Mouse (Mus musculus) midbrain, embryonic 14.5 days (tissue): ENCODE data around the gene Gm20604. TPM values are rescaled to one million over a fixed set of nuclear protein-coding genes. Genes with fewer than 3 reads are reported as not detected.

Experiments
- ATAC-seq: fragments of 200-750 bp; cut with Nextera tagmentation; 2 replicates; pipeline ENCODE4 v1.8.0; 2017; ENCODE audit warnings: moderate number of reproducible peaks, moderate library complexity; ENCODE audit not compliant: low FRiP score, low TSS enrichment
- DNase-seq: peaks from one replicate; pipeline ENCODE4 v3.0.0-alpha.2; 2015
- H3K27ac ChIP-seq: fragments of 300-500 bp; sonication (generic); replicated peaks from 2 replicates; pipeline ENCODE4 v1.5.1; 2014; ENCODE audit warnings: mild to moderate bottlenecking, low read depth, low read length, moderate library complexity
- H3K27me3 ChIP-seq: fragments of 300-500 bp; sonication (generic); 2 replicates; pipeline ENCODE4 v1.6.1; 2014; ENCODE audit warnings: low read length, control low read depth, mixed read lengths; ENCODE audit not compliant: control insufficient read depth, insufficient read depth
- H3K36me3 ChIP-seq: fragments of 300-500 bp; sonication (generic); 2 replicates; pipeline ENCODE4 v1.6.1; 2014; ENCODE audit warnings: low read length, control low read depth; ENCODE audit not compliant: control insufficient read depth, insufficient read depth
- H3K4me1 ChIP-seq: fragments of 300-500 bp; sonication (generic); 2 replicates; pipeline ENCODE4 v1.6.1; 2014; ENCODE audit warnings: mild to moderate bottlenecking, antibody characterized with exemption, low read length, control low read depth; ENCODE audit not compliant: control insufficient read depth, insufficient read depth
- H3K4me2 ChIP-seq: fragments of 300-500 bp; sonication (generic); 2 replicates; pipeline ENCODE4 v1.6.1; 2014; ENCODE audit warnings: mild to moderate bottlenecking, low read length, moderate library complexity
- H3K4me3 ChIP-seq: fragments of 300-500 bp; sonication (generic); replicated peaks from 2 replicates; pipeline ENCODE4 v1.5.1; 2014; ENCODE audit warnings: low read depth, low read length
- H3K9ac ChIP-seq: fragments of 300-500 bp; sonication (generic); replicated peaks from 2 replicates; pipeline ENCODE4 v1.6.1; 2014; ENCODE audit warnings: mild to moderate bottlenecking, low read length, moderate library complexity
- H3K9me3 ChIP-seq: fragments of 300-500 bp; sonication (generic); 2 replicates; pipeline ENCODE4 v1.6.1; 2016; ENCODE audit warnings: low read length, control low read depth, mixed read lengths; ENCODE audit not compliant: control insufficient read depth
- WGBS: fragments of 180-500 bp; shearing (Covaris S2); extraction: QIAGEN DNeasy Blood & Tissue Kit; methylation state at CpG from one replicate; pipeline ENCODE4 v1.1.7; 2014; 5-methylcytosine and 5-hydroxymethylcytosine counted together
- polyA plus RNA-seq: library from polyadenylated mRNA; unstranded; fragments of >200 nt; fragmentation: Nextera tagmentation; extraction: Ambion mirVana; gene quantifications from 2 replicates; pipeline ENCODE4 v1.2.1, GENCODE M21; 2014

Gene Gm20604
- polyA plus RNA-seq, 1 experiment from 2014 or later, result 47.3 TPM

- no peaks in the 10 kb centered on the region for H3K36me3 ChIP-seq
- H3K27ac ChIP-seq, result no peak overlapping the region
- 26% methylated on average over 13 of the region's 13 CpGs for WGBS
- peak overlapping the region; percentile 27; the same call in 1 of the 2 replicates for H3K4me2 ChIP-seq
- H3K27me3 ChIP-seq, result no peaks in the 10 kb centered on the region
- peak; percentile 87 for DNase-seq
- ATAC-seq, result peak; percentile 64; the same call in 1 of the 2 replicates
- H3K4me3 ChIP-seq, result no peak overlapping the region
- H3K9ac ChIP-seq, result no peak overlapping the region
- no peaks in the 10 kb centered on the region for H3K4me1 ChIP-seq
- no peaks in the 10 kb centered on the region for H3K9me3 ChIP-seq
Observed at GRCm38 (mm10) chr12:102719552-102720315, 38.7 kb downstream of the Gm20604 start.

DNA sequence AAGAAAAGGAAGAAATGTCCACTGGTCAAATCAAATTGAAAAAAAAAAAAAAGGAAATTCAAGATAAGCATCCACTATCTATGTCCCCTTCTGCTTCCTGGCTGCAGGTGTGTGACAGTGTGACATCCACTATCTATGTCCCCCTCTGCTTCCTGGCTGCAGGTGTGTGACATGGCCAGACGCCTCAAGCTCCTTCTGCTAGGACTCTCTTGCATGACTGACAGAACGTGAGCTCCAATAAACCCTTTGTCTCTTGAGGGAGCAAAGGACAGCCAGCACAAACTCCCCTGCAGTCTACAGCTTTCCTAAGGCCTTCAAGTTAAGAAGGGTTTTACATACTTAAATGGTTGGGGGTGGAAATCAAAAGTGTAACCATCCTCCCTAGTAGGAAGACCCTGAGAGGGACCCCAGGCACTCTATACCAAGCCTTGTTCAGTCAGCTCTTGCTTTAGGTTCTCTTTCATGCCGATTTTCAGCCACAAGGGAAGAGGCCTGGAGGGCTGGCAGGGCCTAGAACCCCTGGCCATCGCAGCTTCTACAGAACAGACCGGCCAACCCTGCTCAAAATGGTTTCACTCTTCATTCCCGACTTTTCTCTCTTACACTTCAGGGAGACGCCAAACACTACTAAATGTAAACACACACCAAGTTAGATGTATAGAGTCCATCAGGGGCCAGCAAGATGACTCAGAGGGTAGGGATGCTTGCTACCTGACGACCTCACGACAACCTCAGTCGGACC lies 43.6 kb downstream of the Gm20604 start:
- H3K9me3 ChIP-seq, result no peaks in the 10 kb centered on the region
- H3K4me2 ChIP-seq, result no peak overlapping the region
- DNase-seq (no peak), ATAC-seq (no peak)
- no peaks in the 10 kb centered on the region for H3K27me3 ChIP-seq
- no peak overlapping the region for H3K27ac ChIP-seq
- H3K36me3 ChIP-seq, result no peaks in the 10 kb centered on the region
- no peak overlapping the region for H3K9ac ChIP-seq
- no peak overlapping the region for H3K4me3 ChIP-seq
- 85% methylated on average over 10 of the region's 10 CpGs for WGBS
- no peaks in the 10 kb centered on the region for H3K4me1 ChIP-seq

DNA sequence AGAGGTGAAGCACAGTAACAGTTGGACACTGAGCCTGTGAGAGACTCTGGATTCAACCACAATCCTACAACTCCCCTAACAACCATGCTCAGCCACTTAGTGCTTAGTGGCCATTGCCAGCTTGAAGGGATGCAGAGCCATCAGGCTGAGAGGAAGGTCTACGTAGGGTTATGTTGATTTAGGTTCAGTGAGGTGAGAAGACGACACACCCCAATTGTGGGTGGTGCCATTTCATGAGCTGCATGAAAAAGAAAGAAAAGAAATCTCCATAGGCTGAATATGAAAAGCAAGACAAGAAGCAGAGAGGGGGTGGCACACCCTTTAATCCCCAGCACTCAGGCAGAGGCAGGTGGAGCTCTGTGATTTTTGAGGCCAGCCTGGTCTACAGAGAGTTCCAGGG lies 44.4 kb downstream of the Gm20604 start:
- 67% methylated on average over 2 of the region's 2 CpGs for WGBS
- Histone ChIP-seq H3K27me3 (no peaks in the 10 kb centered on the region), H3K4me1 (no peaks in the 10 kb centered on the region), H3K9me3 (no peaks in the 10 kb centered on the region), H3K4me3 (no peak overlapping the region), H3K27ac (no peak overlapping the region), H3K9ac (no peak overlapping the region), H3K4me2 (no peak overlapping the region), H3K36me3 (no peaks in the 10 kb centered on the region)
- ATAC-seq (no peak), DNase-seq (no peak)

DNA sequence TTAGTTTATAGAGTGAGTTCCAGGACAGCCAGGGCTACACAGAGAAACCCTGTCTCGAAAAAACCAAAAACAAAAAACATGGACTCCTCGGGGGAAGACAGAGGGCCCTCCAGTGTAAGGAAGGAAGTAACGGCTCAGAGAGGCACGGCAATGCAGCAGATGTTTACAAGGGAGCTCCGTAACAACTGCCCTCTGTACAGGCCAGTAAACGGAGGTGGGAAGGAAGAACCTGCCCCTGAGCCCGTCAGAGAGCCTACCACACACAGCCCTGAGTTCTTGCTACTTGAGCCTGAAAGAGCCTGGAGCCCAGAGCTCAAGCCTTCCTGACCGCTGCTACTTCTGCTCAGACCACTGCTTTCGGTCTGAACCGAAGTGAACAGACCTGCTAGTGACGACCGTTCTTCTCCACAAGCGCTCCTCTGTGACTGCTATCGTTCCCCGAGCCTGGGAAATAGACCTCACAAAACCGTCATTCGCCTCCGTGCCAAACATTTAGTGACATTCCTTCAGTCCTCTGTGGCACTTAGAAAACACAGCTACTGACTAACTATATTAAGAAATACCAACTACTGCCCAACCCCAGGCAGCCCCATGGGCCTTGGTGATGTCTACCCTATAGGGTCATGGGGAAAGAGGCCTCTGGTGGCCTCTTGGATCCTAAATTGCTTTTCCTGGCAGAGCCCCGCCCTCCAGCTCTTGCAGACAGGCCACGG lies 45.2 kb downstream of the Gm20604 start:
- no peaks in the 10 kb centered on the region for H3K27me3 ChIP-seq
- H3K36me3 ChIP-seq, result no peaks in the 10 kb centered on the region
- no peak for ATAC-seq
- H3K4me3 ChIP-seq, result no peak overlapping the region
- H3K27ac ChIP-seq, result no peak overlapping the region
- no peaks in the 10 kb centered on the region for H3K9me3 ChIP-seq
- 79% methylated on average over 20 of the region's 20 CpGs for WGBS
- no peaks in the 10 kb centered on the region for H3K4me1 ChIP-seq
- no peak for DNase-seq
- no peak overlapping the region for H3K9ac ChIP-seq
- no peak overlapping the region for H3K4me2 ChIP-seq

DNA sequence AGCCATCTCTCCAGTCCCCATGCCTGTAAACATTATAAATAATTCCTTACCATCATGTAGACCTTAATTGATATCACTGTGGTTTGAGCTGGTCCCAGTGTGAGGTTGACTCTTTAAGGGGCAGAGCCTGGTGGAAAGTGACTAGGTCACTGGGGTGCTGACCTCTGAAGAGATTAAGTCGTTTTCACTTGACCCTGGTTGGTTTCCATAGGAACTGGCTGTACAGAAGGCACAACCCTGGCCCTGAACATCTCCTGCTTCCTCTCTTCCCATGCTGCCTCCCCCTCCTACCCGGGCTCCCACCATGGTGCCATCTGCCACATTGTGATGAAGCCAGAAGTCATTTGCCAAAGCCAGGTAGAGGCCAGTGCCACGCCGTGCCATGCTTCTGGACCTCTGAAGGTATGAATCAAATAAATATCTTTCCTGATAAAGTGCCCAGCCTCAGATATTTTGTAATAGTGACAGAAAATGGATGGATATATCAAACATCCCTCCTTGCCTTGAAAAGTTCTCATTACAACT lies 47.6 kb downstream of the Gm20604 start:
- 38% methylated on average over 4 of the region's 4 CpGs for WGBS
- H3K27me3 ChIP-seq, result no peaks in the 10 kb centered on the region
- H3K4me2 ChIP-seq, result no peak overlapping the region
- H3K27ac ChIP-seq, result no peak overlapping the region
- ATAC-seq, result no peak
- H3K4me3 ChIP-seq, result no peak overlapping the region
- DNase-seq, result no peak
- peaks cover 4% of the 10 kb centered on the region; the same call in 1 of the 2 replicates for H3K4me1 ChIP-seq
- H3K9me3 ChIP-seq, result no peaks in the 10 kb centered on the region
- H3K9ac ChIP-seq, result no peak overlapping the region
- no peaks in the 10 kb centered on the region for H3K36me3 ChIP-seq

- H3K36me3 ChIP-seq, result no peaks in the 10 kb centered on the region
- WGBS, result 93% methylated on average over 5 of the region's 5 CpGs
- H3K9ac ChIP-seq, result no peak overlapping the region
- H3K4me3 ChIP-seq, result no peak overlapping the region
- peaks cover 12% of the 10 kb centered on the region; the same call in 1 of the 2 replicates for H3K4me1 ChIP-seq
- ATAC-seq, result no peak
- H3K27ac ChIP-seq, result no peak overlapping the region
- H3K9me3 ChIP-seq, result no peaks in the 10 kb centered on the region
- H3K4me2 ChIP-seq, result no peak overlapping the region
- DNase-seq, result no peak
- H3K27me3 ChIP-seq, result no peaks in the 10 kb centered on the region
Observed at GRCm38 (mm10) chr12:102709896-102710295, 48.6 kb downstream of the Gm20604 start.

GRCm38 (mm10) chr12:102708220-102708619 lies 50.3 kb downstream of the Gm20604 start:
- no peak for DNase-seq
- no peak overlapping the region for H3K4me2 ChIP-seq
- 68% methylated on average over 11 of the region's 11 CpGs for WGBS
- no peak overlapping the region for H3K4me3 ChIP-seq
- H3K27me3 ChIP-seq, result no peaks in the 10 kb centered on the region
- H3K4me1 ChIP-seq, result peaks cover 15% of the 10 kb centered on the region
- H3K9me3 ChIP-seq, result no peaks in the 10 kb centered on the region
- H3K36me3 ChIP-seq, result no peaks in the 10 kb centered on the region
- ATAC-seq, result no peak
- H3K27ac ChIP-seq, result no peak overlapping the region
- no peak overlapping the region for H3K9ac ChIP-seq

DNA sequence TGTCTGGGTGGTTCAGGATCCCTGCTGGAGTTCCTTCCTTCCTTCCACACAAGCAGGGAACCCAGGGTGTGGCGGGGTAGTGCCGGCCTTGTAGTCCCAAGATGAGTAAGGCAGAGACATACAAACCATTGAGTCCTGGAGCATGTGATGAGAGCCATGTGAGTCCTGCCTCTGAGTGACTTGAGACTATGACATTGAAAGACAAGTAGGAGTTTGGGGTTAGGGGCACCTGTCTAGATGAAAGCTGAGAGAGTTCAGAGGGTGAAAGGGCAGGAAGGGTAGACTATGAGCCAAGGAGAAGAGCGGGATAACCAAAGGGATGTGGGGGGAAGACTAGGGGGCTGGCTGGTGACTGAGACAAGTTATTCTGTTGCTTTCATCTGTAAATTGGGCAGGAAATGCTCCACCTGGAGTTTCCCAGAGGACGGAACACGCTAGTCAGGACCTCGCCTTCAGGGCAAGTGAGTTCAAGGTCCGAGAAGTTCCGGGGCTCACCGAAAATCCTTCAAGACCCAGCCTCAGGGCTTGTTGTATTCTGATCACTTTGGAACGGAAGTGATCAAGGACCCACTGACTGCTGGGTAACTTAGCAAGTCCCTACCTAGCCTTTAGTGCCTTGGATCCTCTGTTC lies 51.5 kb downstream of the Gm20604 start:
- Histone ChIP-seq H3K27ac (no peak overlapping the region), H3K4me2 (no peak overlapping the region), H3K4me1 (peaks cover 26% of the 10 kb centered on the region), H3K4me3 (no peak overlapping the region), H3K27me3 (no peaks in the 10 kb centered on the region), H3K36me3 (no peaks in the 10 kb centered on the region), H3K9me3 (no peaks in the 10 kb centered on the region), H3K9ac (no peak overlapping the region)
- ATAC-seq (no peak), DNase-seq (no peak)
- 93% methylated on average over 10 of the region's 10 CpGs for WGBS
